Mouse (Mus musculus): Measurements from ENCODE around the gene Atp2c2.

- no peak for TF ChIP-seq GATA1 (IDR thresholded peaks at IDR 0.05; ENCODE audit: borderline replicate concordance, low read length)
- TF ChIP-seq FLI1 (IDR thresholded peaks at IDR 0.05; ENCODE audit: low read length) = no peak
Observed at GRCm38 (mm10) chr8:119779013-119779737, 79.4 kb downstream of the Atp2c2 start.

Data from megakaryocyte, embryonic 14.5 days (primary cell).